Mouse (Mus musculus) bone marrow macrophage, adult 2 months (primary cell): ENCODE data around the gene Sertad1. TPM values are rescaled to one million over a fixed set of nuclear protein-coding genes. Genes with fewer than 3 reads are reported as not detected.

Experiments
- H3K27ac ChIP-seq: 2 replicates; pipeline ENCODE4 v1.5.1; 2012; ENCODE audit warnings: low read depth, low read length; ENCODE audit not compliant: insufficient read depth
- H3K4me1 ChIP-seq: 2 replicates; pipeline ENCODE4 v1.6.1; 2012; ENCODE audit warnings: low read length; ENCODE audit not compliant: control insufficient read depth, insufficient read depth
- H3K4me3 ChIP-seq: 2 replicates; pipeline ENCODE4 v1.5.1; 2012; ENCODE audit warnings: mild to moderate bottlenecking, low read length, moderate library complexity; ENCODE audit not compliant: insufficient read depth
- CTCF ChIP-seq: IDR thresholded peaks from 2 replicates; pipeline ENCODE4 v1.5.1; 2012; ENCODE audit warnings: low read depth, mild to moderate bottlenecking, low read length, moderate library complexity
- POLR2A ChIP-seq: IDR thresholded peaks from 2 replicates; pipeline ENCODE4 v1.6.1; 2012; ENCODE audit warnings: mild to moderate bottlenecking, low read depth, low read length, borderline replicate concordance
- polyA plus RNA-seq: library from polyadenylated mRNA; stranded (reverse); fragments of >200 nt; gene quantifications from 2 replicates; pipeline ENCODE4 v1.2.4, GENCODE M21; 2012; ENCODE audit not compliant: missing spikeins, insufficient read depth, insufficient read length

The Sertad1 gene
- polyA plus RNA-seq, 1 experiment: 22.1 TPM

DNA sequence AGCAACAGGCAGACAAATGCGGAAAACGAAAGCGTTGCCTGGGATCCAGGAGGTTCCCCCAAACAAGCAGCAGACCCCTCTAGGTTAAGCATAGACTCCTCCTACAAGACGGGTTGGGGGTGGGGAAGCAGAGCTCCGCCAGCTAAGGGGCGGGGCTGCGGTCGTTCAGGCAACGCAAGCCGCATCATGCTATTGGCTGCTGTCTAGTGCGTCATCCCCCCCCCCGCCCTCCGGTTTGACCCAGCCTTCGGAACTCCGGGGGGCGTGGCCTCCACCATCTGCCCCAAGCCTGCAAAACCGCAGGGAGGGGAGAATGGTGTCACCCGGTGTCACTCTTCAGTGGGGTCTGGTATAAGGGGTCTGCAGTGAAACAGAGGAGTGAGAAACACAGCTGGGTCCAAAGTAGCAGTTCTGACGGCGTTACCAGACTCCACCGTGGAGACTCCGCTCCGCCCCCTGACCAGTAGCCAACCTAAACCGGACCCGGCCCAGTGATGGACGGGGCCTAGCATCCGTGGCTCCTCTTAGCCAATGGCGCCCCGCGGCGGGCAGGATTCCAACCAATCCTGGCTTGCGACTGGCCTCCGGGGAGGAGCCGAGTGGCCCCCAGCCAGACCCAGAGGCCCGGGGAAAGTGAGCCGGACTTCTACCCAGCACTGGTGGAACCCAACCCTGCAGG, 13.4 kb upstream of the Sertad1 start, which contains the start of gene Sertad3:
TSS of gene Sertad3 (plus strand) at position 613 of the 679 bp plus-strand sequence.
- H3K27ac ChIP-seq: peak within 1 kb of the TSS; percentile 77
- H3K4me1 ChIP-seq: peaks cover 10% of the 10 kb centered on the region
- TF ChIP-seq CTCF: no peak
- TF ChIP-seq POLR2A: no peak
- peak within 1 kb of the TSS; percentile 87 for H3K4me3 ChIP-seq

DNA sequence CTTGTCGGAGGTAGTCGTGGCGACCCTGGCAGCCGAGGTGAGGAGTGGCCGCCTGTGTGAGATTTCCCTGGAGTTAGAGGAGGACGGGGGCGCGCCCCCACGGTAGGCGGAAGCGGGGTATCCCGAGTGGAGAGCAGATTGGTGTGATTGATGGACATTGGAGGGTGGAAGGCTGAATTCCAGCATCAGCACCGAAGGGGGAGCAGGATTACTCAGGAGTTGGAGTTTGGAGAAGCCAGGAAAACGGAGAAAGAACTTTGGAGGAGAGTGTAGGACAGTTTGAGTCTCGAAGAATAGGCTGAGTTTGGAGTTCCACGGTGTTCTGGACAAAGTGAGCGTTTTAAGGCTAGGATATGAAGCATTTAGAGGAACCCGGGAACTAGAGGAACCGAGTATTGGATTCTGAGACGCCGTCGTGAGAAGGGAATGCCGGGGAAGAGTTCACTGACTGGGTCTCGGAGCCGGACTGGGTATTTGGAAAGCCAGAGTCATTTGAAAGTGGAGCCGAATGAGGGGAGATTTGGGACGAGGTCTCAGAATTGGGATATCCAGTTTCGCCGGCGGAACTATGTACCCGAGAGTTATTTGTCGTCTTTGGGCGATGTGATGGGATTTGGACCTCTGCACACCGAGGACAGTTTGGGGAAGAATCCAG, 12.7 kb upstream of the Sertad1 start:
- peak overlapping the region; percentile 87 for H3K4me3 ChIP-seq
- no peak for TF ChIP-seq POLR2A
- H3K27ac ChIP-seq: peak overlapping the region; percentile 76
- H3K4me1 ChIP-seq: peaks cover 10% of the 10 kb centered on the region

GRCm38 (mm10) chr7:27474490-27474954, 12.2 kb upstream of the Sertad1 start:
- peak overlapping the region; percentile 76 for H3K27ac ChIP-seq
- peaks cover 10% of the 10 kb centered on the region for H3K4me1 ChIP-seq
- peak overlapping the region; percentile 87 for H3K4me3 ChIP-seq

DNA sequence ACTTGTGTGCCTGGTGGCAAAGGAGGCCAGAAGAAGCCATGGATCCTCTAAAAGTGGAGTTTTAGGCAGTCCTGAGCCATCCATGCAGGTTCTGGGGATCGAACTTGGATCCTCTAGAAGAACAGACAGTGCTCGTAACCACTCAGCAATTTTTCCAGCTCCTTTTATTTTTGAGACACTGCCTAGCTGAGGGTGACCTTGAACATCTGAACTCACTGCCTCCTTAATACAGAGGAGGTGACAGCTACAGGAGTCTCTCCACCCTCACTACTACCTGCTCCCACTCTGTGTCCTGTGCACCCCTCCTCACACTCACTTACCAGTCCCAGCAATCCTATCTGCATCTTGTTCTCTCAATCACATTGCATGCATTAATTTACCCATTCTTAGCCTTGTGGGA, 11.1 kb upstream of the Sertad1 start:
- no peak for TF ChIP-seq CTCF
- TF ChIP-seq POLR2A: no peak
- Histone ChIP-seq H3K27ac (no peak overlapping the region), H3K4me1 (peaks cover 10% of the 10 kb centered on the region), H3K4me3 (no peak overlapping the region)

More at GRCm38 (mm10) chr7:27474490-27474954, 12.2 kb upstream of the Sertad1 start:
- TF ChIP-seq CTCF: 0 out of 2 replicates have a peak, but pooled peaks have one; percentile 7
- TF ChIP-seq POLR2A: no peak

GRCm38 (mm10) chr7:27476098-27476635, 10.5 kb upstream of the Sertad1 start:
- Histone ChIP-seq H3K4me1 (peaks cover 15% of the 10 kb centered on the region), H3K4me3 (no peak overlapping the region), H3K27ac (no peak overlapping the region)
- TF ChIP-seq CTCF: no peak
- no peak for TF ChIP-seq POLR2A

DNA sequence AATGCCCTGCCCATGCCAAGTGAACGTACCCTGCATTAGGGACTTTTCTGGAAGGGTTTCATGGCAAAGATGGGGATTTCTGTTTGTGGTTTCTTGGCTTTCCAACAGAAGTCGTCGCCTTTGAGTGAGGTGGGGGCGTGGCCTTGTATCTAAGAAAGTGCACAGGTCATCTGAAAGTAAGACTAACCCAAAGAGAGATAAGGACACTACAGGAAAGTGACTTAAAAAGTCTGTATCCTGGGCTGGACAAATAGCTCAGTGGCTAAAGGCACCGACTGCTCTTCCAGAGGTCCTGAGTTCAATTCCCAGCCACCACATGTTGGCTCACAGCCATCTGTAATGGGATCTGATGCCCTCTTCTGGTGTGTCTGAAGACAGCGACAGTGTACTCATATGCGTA, 8.1 kb upstream of the Sertad1 start:
- Histone ChIP-seq H3K4me3 (no peak overlapping the region), H3K4me1 (peaks cover 26% of the 10 kb centered on the region), H3K27ac (no peak overlapping the region)
- TF ChIP-seq CTCF (no peak), POLR2A (no peak)

GRCm38 (mm10) chr7:27479750-27480149, 7.0 kb upstream of the Sertad1 start:
- no peak for TF ChIP-seq CTCF
- TF ChIP-seq POLR2A: no peak
- Histone ChIP-seq H3K4me3 (no peak overlapping the region), H3K27ac (no peak overlapping the region), H3K4me1 (peaks cover 28% of the 10 kb centered on the region)

DNA sequence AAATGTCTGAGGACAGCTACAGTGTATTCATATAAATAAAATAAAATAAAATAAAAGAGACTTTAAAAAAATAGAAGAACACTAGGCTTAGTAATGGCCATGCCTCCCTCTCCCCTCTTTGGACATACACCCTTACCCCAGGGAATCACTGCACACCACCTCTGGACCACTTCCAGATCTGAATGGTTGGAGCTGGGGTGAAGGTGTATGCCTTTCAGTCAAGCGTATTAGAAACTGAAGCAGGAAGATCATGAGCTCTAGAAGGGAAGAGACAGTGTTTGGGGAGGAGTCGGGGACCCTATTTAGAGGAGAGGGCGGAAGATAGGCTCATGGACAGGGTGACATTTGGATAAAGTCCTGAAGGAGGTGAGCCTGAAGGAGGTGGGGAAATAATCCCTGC, 6.2 kb upstream of the Sertad1 start:
- H3K4me1 ChIP-seq: peaks cover 26% of the 10 kb centered on the region
- no peak overlapping the region for H3K4me3 ChIP-seq
- TF ChIP-seq POLR2A (no peak), CTCF (no peak)
- no peak overlapping the region for H3K27ac ChIP-seq

DNA sequence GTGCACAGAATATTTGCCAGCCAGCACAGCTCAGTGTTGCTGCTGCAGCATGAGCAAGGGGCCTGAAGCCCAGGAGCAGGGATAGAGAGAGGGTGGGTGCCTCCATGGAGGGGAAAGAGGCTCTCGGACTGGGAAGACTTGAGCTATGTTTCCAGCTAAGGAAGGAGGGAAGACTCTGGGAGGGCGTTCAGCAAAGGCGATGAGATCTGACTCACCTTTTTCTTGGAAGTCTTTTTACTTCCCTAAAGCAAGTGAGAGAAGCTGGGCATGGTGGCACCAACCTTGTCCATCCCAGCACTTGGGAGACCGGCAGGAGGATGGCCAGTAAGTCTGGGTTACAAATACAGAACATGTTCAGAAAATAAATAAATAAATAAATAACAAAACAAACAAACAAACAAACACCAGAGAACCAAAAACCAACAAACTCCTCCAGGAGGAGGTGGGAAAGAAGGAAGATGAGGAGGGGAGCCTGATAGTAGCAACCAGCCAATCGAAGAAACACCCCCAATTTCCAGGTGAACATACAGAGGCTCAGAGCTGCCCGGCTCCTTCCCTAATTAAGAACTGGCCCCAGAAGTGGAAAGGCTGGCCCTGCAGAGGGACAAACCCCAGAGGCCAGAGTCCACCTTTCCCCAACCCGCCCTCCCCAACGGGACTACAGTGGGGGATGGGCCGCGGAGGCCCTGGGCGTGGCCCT, 5.6 kb upstream of the Sertad1 start:
- H3K4me3 ChIP-seq: peak overlapping the region; percentile 59
- H3K27ac ChIP-seq: peak overlapping the region; percentile 45; the same call in 1 of the 2 replicates
- H3K4me1 ChIP-seq: peaks cover 26% of the 10 kb centered on the region
- TF ChIP-seq CTCF (no peak), POLR2A (no peak)
